In genomic region chr1:52687636-52688035, GRCm38 (mm10) we compare ENCODE assay signal across 16 mouse cellular contexts.
"Had no signal": no experiment of that assay in that cellular context is flagged by ENCODE, and none has a peak within 500 bp of the region (broad histone marks: within the 10 kb centered on the region; RNA-seq: fewer than 3 reads in every experiment).

No protein-coding gene starts in this region.

- H3K4me3 ChIP-seq: layer of hippocampus, adult 2 months; limb, embryonic 13.5 days; midbrain, embryonic 10.5 days; neural tube, embryonic 13.5 days had no signal

- H3K36me3 ChIP-seq: limb, embryonic 13.5 days; midbrain, embryonic 10.5 days; neural tube, embryonic 13.5 days had no signal

- DNase-seq: kidney, adult 11 months; kidney, adult 9 months; kidney, postnatal 36 days; left cerebral cortex, postnatal 4 days; lung, adult 2 months; midbrain, embryonic 14.5 days; retina, postnatal 1 day; right cerebral cortex, postnatal 4 days; thymus, postnatal 4 days had no signal

- H3K4me1 ChIP-seq: limb, embryonic 13.5 days; midbrain, embryonic 10.5 days; neural tube, embryonic 13.5 days had no signal

- H3K9me3 ChIP-seq: limb, embryonic 13.5 days; midbrain, embryonic 10.5 days; neural tube, embryonic 13.5 days had no signal

- ATAC-seq: hindbrain, postnatal 0 days had no signal

- H3K9ac ChIP-seq: limb, embryonic 13.5 days; liver, embryonic 14.5 days; neural tube, embryonic 13.5 days had no signal

- H3K27me3 ChIP-seq: limb, embryonic 13.5 days; neural tube, embryonic 13.5 days had no signal

- H3K27ac ChIP-seq: hindbrain, postnatal 0 days; kidney, postnatal 0 days; limb, embryonic 13.5 days; liver, embryonic 14.5 days; midbrain, embryonic 10.5 days; neural tube, embryonic 13.5 days had no signal

- H3K4me2 ChIP-seq: limb, embryonic 13.5 days; neural tube, embryonic 13.5 days had no signal
